Mouse (Mus musculus): ENCODE data around the gene Tas2r136.

- no peak for TF ChIP-seq POLR2A (IDR thresholded peaks at IDR 0.05; ENCODE audit: insufficient read length, low read depth)
- no peak for TF ChIP-seq USF1 (IDR thresholded peaks at IDR 0.05; ENCODE audit: low read depth)
- no peak for TF ChIP-seq TCF12 (IDR thresholded peaks at IDR 0.05; ENCODE audit: insufficient read depth, poor library complexity, severe bottlenecking)
- TF ChIP-seq POLR2AphosphoS2 (IDR thresholded peaks at IDR 0.05; ENCODE audit: insufficient read length, low read depth) = no peak
Observed at GRCm38 (mm10) chr6:132737935-132738334, 40.0 kb downstream of the Tas2r136 start, which contains the start of gene Tas2r115.
